Mouse (Mus musculus): Measurements from ENCODE around the gene Rhbdl2. TPM values are rescaled to one million over a fixed set of nuclear protein-coding genes. Genes with fewer than 3 reads are reported as not detected.

Rhbdl2 gene
- total RNA-seq (2021): under 1 TPM in 1 of 2 experiments, not detected in 1; 0.29 TPM
- long read RNA-seq, experiment 1: 0 reads
- long read RNA-seq, experiment 2: 0 reads

- intact Hi-C loops (cut with DNase I): no loop called here
- peak; percentile 73 to 84 for DNase-seq
Observed at GRCm38 (mm10) chr4:123787191-123787985, at the start of gene Rhbdl2. Gene Rhbdl2 (plus strand): TSS chr4:123787874.

GRCm38 (mm10) chr4:123738708-123739107, 49.0 kb upstream of the Rhbdl2 start:
- intact Hi-C loops (cut with DNase I): no loop called here
- no peak for DNase-seq

GRCm38 (mm10) chr4:123742891-123743290, 44.8 kb upstream of the Rhbdl2 start:
- DNase-seq: no peak
- intact Hi-C loops (cut with DNase I): no loop called here

GRCm38 (mm10) chr4:123745221-123745775, 42.4 kb upstream of the Rhbdl2 start:
- DNase-seq: no peak
- intact Hi-C loops (cut with DNase I): no loop called here

- intact Hi-C loops (cut with DNase I): no loop called here
- no peak for DNase-seq
Observed at GRCm38 (mm10) chr4:123748726-123749415, 38.8 kb upstream of the Rhbdl2 start.

- DNase-seq: no peak
Observed at GRCm38 (mm10) chr4:123749484-123750130, 38.1 kb upstream of the Rhbdl2 start.

GRCm38 (mm10) chr4:123750152-123750651, 37.5 kb upstream of the Rhbdl2 start, which contains the start of gene Akirin1:
Gene Akirin1 (minus strand): TSS chr4:123750345.
- DNase-seq: peak; percentile 100
- intact Hi-C loops (cut with DNase I): no loop called here

More at GRCm38 (mm10) chr4:123749484-123750130, 38.1 kb upstream of the Rhbdl2 start:
- intact Hi-C loops (cut with DNase I): no loop called here

GRCm38 (mm10) chr4:123750707-123751312, 36.9 kb upstream of the Rhbdl2 start:
- intact Hi-C loops (cut with DNase I): no loop called here
- peak; percentile 18 to 41 for DNase-seq

GRCm38 (mm10) chr4:123758306-123758705, 29.4 kb upstream of the Rhbdl2 start:
- intact Hi-C loops (cut with DNase I): loop anchor here (1.0 kb wide), 1 partner anchor 140 kb away; no protein-coding TSS in a partner anchor
- DNase-seq: peak; percentile 7 to 34

GRCm38 (mm10) chr4:123765071-123765470, 22.6 kb upstream of the Rhbdl2 start:
- no peak for DNase-seq
- intact Hi-C loops (cut with DNase I): no loop called here

GRCm38 (mm10) chr4:123767807-123768206, 19.9 kb upstream of the Rhbdl2 start:
- DNase-seq: no peak
- intact Hi-C loops (cut with DNase I): no loop called here

GRCm38 (mm10) chr4:123768234-123768633, 19.4 kb upstream of the Rhbdl2 start:
- no peak for DNase-seq
- intact Hi-C loops (cut with DNase I): no loop called here

GRCm38 (mm10) chr4:123792666-123793065, 5.0 kb downstream of the Rhbdl2 start:
- intact Hi-C loops (cut with DNase I): no loop called here
- no peak for DNase-seq

GRCm38 (mm10) chr4:123793136-123793535, 5.5 kb downstream of the Rhbdl2 start:
- intact Hi-C loops (cut with DNase I): no loop called here
- no peak for DNase-seq

- intact Hi-C loops (cut with DNase I): no loop called here
- DNase-seq: no peak
Observed at GRCm38 (mm10) chr4:123795057-123795456, 7.4 kb downstream of the Rhbdl2 start.

GRCm38 (mm10) chr4:123797403-123797802, 9.7 kb downstream of the Rhbdl2 start:
- DNase-seq: no peak
- intact Hi-C loops (cut with DNase I): no loop called here

- intact Hi-C loops (cut with DNase I): no loop called here
- DNase-seq: no peak
Observed at GRCm38 (mm10) chr4:123797856-123798255, 10.2 kb downstream of the Rhbdl2 start.

GRCm38 (mm10) chr4:123803642-123804041, 16.0 kb downstream of the Rhbdl2 start:
- intact Hi-C loops (cut with DNase I): no loop called here
- DNase-seq: no peak

- DNase-seq: no peak
- intact Hi-C loops (cut with DNase I): no loop called here
Observed at GRCm38 (mm10) chr4:123808304-123808703, 20.6 kb downstream of the Rhbdl2 start.

Data from heart, postnatal 14 days (tissue).